26 mouse cellular contexts compared by ENCODE assay signal in the genomic region with DNA sequence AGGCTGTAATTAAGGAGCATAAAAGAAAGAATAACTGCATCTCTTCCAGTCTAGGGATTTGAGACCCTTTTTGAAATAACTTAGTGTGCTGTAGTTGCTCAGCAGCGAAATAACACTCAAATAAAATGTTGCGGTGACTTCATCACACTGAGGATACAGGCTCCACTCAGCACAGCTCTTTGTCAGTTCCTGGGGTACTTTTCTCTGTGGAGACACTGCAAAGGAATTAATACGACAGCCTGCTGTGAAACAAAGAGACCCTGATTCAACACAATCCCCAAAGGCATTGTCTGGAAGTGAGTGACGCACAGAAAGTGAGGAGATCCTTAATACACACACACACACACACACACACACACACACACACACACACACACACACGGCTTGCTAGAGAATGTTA.
A peak's percentile ranks its signal among the peaks of the same experiment; 100 is the strongest.
DNase-seq lines count a peak whose midpoint lies in the region; ATAC-seq and TF ChIP-seq lines count a peak whose summit lies in the region.
"Had no signal": no experiment of that assay in that cellular context is flagged by ENCODE, and none has a peak within 500 bp of the region (broad histone marks: within the 10 kb centered on the region; RNA-seq: fewer than 3 reads in every experiment).

No protein-coding gene starts in this region.

- no peak for TF ChIP-seq CTCF in midbrain, postnatal 0 days (IDR thresholded peaks at IDR 0.05)

- ATAC-seq in forebrain, embryonic 15.5 days (replicated peaks) = no peak
- no peak for ATAC-seq in forebrain, embryonic 13.5 days
- no peak for ATAC-seq in hindbrain, embryonic 16.5 days
- no peak for ATAC-seq in midbrain, postnatal 0 days (ENCODE audit: low FRiP score)
- ATAC-seq: activated CD4-positive, CD25-positive, alpha-beta regulatory T cell, adult 4 months; inflammation-experienced regulatory T-cells, adult 6 months; liver, postnatal 0 days had no signal

- H3K27me3 ChIP-seq in forebrain, embryonic 15.5 days = no peaks in the 10 kb centered on the region
- H3K27me3 ChIP-seq in forebrain, embryonic 13.5 days = peaks cover 7% of the 10 kb centered on the region; the same call in 1 of the 2 replicates
- H3K27me3 ChIP-seq in hindbrain, embryonic 16.5 days (replicated peaks; ENCODE audit: control insufficient read depth, insufficient read depth, low read length) = no peaks in the 10 kb centered on the region
- H3K27me3 ChIP-seq in midbrain, postnatal 0 days (ENCODE audit: insufficient read depth, low read length) = no peaks in the 10 kb centered on the region
- H3K27me3 ChIP-seq: stomach, embryonic 15.5 days had no signal

- peaks cover 27% of the 10 kb centered on the region for H3K4me1 ChIP-seq in forebrain, embryonic 15.5 days
- peaks cover 24% of the 10 kb centered on the region for H3K4me1 ChIP-seq in forebrain, embryonic 13.5 days
- H3K4me1 ChIP-seq in hindbrain, embryonic 16.5 days (ENCODE audit: control insufficient read depth, insufficient read depth, low read depth, low read length) = peaks cover 8% of the 10 kb centered on the region
- H3K4me1 ChIP-seq in midbrain, postnatal 0 days (ENCODE audit: insufficient read depth, low read length) = 0 out of 2 replicates have a peak, but pooled peaks cover 2% of the 10 kb centered on the region

- H3K36me3 ChIP-seq in forebrain, embryonic 15.5 days = no peaks in the 10 kb centered on the region
- H3K36me3 ChIP-seq in forebrain, embryonic 13.5 days (ENCODE audit: poor library complexity, severe bottlenecking) = no peaks in the 10 kb centered on the region
- H3K36me3 ChIP-seq in hindbrain, embryonic 16.5 days (ENCODE audit: control insufficient read depth, insufficient read depth, low read length) = no peaks in the 10 kb centered on the region
- no peaks in the 10 kb centered on the region for H3K36me3 ChIP-seq in midbrain, postnatal 0 days (ENCODE audit: insufficient read depth, low read length)
- H3K36me3 ChIP-seq: G1E; heart, embryonic 10.5 days; limb, embryonic 15.5 days; stomach, embryonic 15.5 days had no signal

- DNase-seq in brain, adult 2 months (ENCODE audit: low read depth, low spot score) = peak; percentile 35
- DNase-seq in midbrain, postnatal 0 days (ENCODE audit: low spot score) = peak; percentile 63
- no peak for DNase-seq in right cerebral cortex, adult 2 months (ENCODE audit: low spot score in 2 of 2)
- no peak for DNase-seq in lung, postnatal 36 days
- no peak for DNase-seq in heart, postnatal 36 days
- DNase-seq: adrenal gland, postnatal 10 days; cerebellum, adult 11-12 months; cerebellum, postnatal 25 days; embryo, embryonic 11 days; kidney, adult 2 months; kidney, postnatal 14 days; liver, postnatal 0 days; lung, postnatal 10 days; right cerebral cortex, postnatal 25 days; thymus, adult 18-20 months had no signal

- H3K4me2 ChIP-seq in forebrain, embryonic 15.5 days (replicated peaks) = 0 out of 2 replicates have a peak overlapping the region, but pooled peaks have one; percentile 0
- H3K4me2 ChIP-seq in forebrain, embryonic 13.5 days = no peak overlapping the region
- peak overlapping the region; percentile 35; the same call in 1 of the 2 replicates for H3K4me2 ChIP-seq in hindbrain, embryonic 16.5 days (ENCODE audit: low read length)
- peak overlapping the region; percentile 33 for H3K4me2 ChIP-seq in midbrain, postnatal 0 days (ENCODE audit: low read depth, low read length, poor library complexity, severe bottlenecking)
- H3K4me2 ChIP-seq: limb, embryonic 15.5 days; stomach, embryonic 15.5 days had no signal

- 22% methylated on average over 5 of the region's 5 CpGs for WGBS in forebrain, embryonic 15.5 days
- 23% methylated on average over 5 of the region's 5 CpGs for WGBS in forebrain, embryonic 13.5 days
- WGBS in hindbrain, embryonic 16.5 days = 15% methylated on average over 5 of the region's 5 CpGs
- 10% methylated on average over 5 of the region's 5 CpGs for WGBS in midbrain, postnatal 0 days

- intact Hi-C loops in heart, postnatal 36 days (cut with DNase I) = no loop called here

- H3K27ac ChIP-seq in forebrain, embryonic 15.5 days (replicated peaks) = no peak overlapping the region
- no peak overlapping the region for H3K27ac ChIP-seq in forebrain, embryonic 13.5 days
- no peak overlapping the region for H3K27ac ChIP-seq in hindbrain, embryonic 16.5 days (ENCODE audit: low read depth, low read length)
- H3K27ac ChIP-seq in midbrain, postnatal 0 days (ENCODE audit: low read depth, low read length) = 0 out of 2 replicates have a peak overlapping the region, but pooled peaks have one; percentile 38
- H3K27ac ChIP-seq: heart, embryonic 10.5 days; limb, embryonic 15.5 days; stomach, embryonic 15.5 days had no signal

- no peak overlapping the region for H3K4me3 ChIP-seq in forebrain, embryonic 15.5 days
- no peak overlapping the region for H3K4me3 ChIP-seq in forebrain, embryonic 13.5 days
- H3K4me3 ChIP-seq in hindbrain, embryonic 16.5 days (ENCODE audit: low read length) = 0 out of 2 replicates have a peak overlapping the region, but pooled peaks have one; percentile 8
- peak overlapping the region; percentile 17; the same call in 1 of the 2 replicates for H3K4me3 ChIP-seq in midbrain, postnatal 0 days (ENCODE audit: low read depth, low read length)
- H3K4me3 ChIP-seq: heart, embryonic 10.5 days; limb, embryonic 15.5 days; megakaryocyte, embryonic 14.5 days; myocyte; stomach, embryonic 15.5 days had no signal

- no peaks in the 10 kb centered on the region for H3K9me3 ChIP-seq in forebrain, embryonic 15.5 days
- no peaks in the 10 kb centered on the region for H3K9me3 ChIP-seq in forebrain, embryonic 13.5 days (replicated peaks)
- H3K9me3 ChIP-seq in hindbrain, embryonic 16.5 days (ENCODE audit: control insufficient read depth, low read length) = no peaks in the 10 kb centered on the region
- H3K9me3 ChIP-seq in midbrain, postnatal 0 days (ENCODE audit: low read length) = no peaks in the 10 kb centered on the region
- H3K9me3 ChIP-seq: heart, embryonic 10.5 days; limb, embryonic 15.5 days; megakaryocyte, embryonic 14.5 days; stomach, embryonic 15.5 days had no signal

- H3K9ac ChIP-seq in forebrain, embryonic 15.5 days (replicated peaks) = no peak overlapping the region
- no peak overlapping the region for H3K9ac ChIP-seq in forebrain, embryonic 13.5 days
- H3K9ac ChIP-seq in hindbrain, embryonic 16.5 days (ENCODE audit: low read depth, low read length) = peak overlapping the region; percentile 32; the same call in 1 of the 2 replicates
- H3K9ac ChIP-seq in midbrain, postnatal 0 days (replicated peaks; ENCODE audit: low read length, poor library complexity, severe bottlenecking) = no peak overlapping the region
- H3K9ac ChIP-seq: limb, embryonic 15.5 days; liver, postnatal 0 days; stomach, embryonic 15.5 days had no signal

Comparison
In these comparisons a context has a peak if more than half of its experiments do, and no peak if none do; other contexts are left out.
1. H3K4me3 ChIP-seq: peak in hindbrain, embryonic 16.5 days (single experiment) and midbrain, postnatal 0 days (single experiment); none in forebrain, embryonic 15.5 days (single experiment) and forebrain, embryonic 13.5 days (single experiment).
2. DNase-seq: peak in brain, adult 2 months (single experiment) and midbrain, postnatal 0 days (single experiment); none in right cerebral cortex, adult 2 months (0 of 2), lung, postnatal 36 days (single experiment) and heart, postnatal 36 days (0 of 2).